Mouse (Mus musculus) thymus, adult 2 months (tissue): Measurements from ENCODE around the gene Mrvi1. TPM values are rescaled to one million over a fixed set of nuclear protein-coding genes. Genes with fewer than 3 reads are reported as not detected.

Source experiments
- DNase-seq: peaks from one replicate; pipeline ENCODE4 v3.0.0; 2021
- H3K27ac ChIP-seq: fragments of 200-500 bp; 2 replicates; pipeline ENCODE4 v1.5.1; 2012; ENCODE audit warnings: low read length, control low read depth; ENCODE audit not compliant: control insufficient read depth, insufficient read depth
- H3K27me3 ChIP-seq: fragments of 200-500 bp; 2 replicates; pipeline ENCODE4 v1.6.1; 2012; ENCODE audit warnings: mild to moderate bottlenecking, low read length, moderate library complexity, mixed read lengths; ENCODE audit not compliant: control insufficient read depth, insufficient read depth
- H3K36me3 ChIP-seq: fragments of 200-500 bp; 2 replicates; pipeline ENCODE4 v1.6.1; 2012; ENCODE audit warnings: mild to moderate bottlenecking, low read length, moderate library complexity; ENCODE audit not compliant: control insufficient read depth, insufficient read depth
- H3K4me1 ChIP-seq: fragments of 200-500 bp; replicated peaks from 2 replicates; pipeline ENCODE4 v1.6.1; 2012; ENCODE audit warnings: low read length; ENCODE audit not compliant: control insufficient read depth, insufficient read depth
- H3K4me3 ChIP-seq: fragments of 200-500 bp; 2 replicates; pipeline ENCODE4 v1.5.1; 2012; ENCODE audit warnings: mild to moderate bottlenecking, low read length, control low read depth, moderate library complexity; ENCODE audit not compliant: control insufficient read depth, insufficient read depth
- CTCF ChIP-seq: fragments of 200-500 bp; IDR thresholded peaks from 2 replicates; pipeline ENCODE4 v1.5.1; 2012; ENCODE audit warnings: mild to moderate bottlenecking, control low read depth, low read length, moderate library complexity, borderline replicate concordance; ENCODE audit not compliant: control insufficient read depth, poor library complexity, insufficient read depth; ENCODE audit errors: extremely low read depth
- POLR2A ChIP-seq: fragments of 200-500 bp; IDR thresholded peaks from 2 replicates; pipeline ENCODE4 v1.6.1; 2012; ENCODE audit warnings: mild to moderate bottlenecking, low read length, control low read depth, moderate library complexity; ENCODE audit not compliant: control insufficient read depth, poor library complexity, insufficient read depth; ENCODE audit errors: extremely low read depth
- WGBS: fragments of 180-500 bp; shearing (Covaris S2); methylation state at CpG from one replicate; pipeline ENCODE4 v1.1.7; 2018; 5-methylcytosine and 5-hydroxymethylcytosine counted together
- polyA plus RNA-seq: library from polyadenylated mRNA; depleted of rRNA; stranded (reverse); fragments of >200 nt; gene quantifications from 2 replicates; pipeline ENCODE4 v1.2.3, GENCODE M21; 2012

Gene Mrvi1
- polyA plus RNA-seq, 1 experiment = 3.2 TPM

GRCm38 (mm10) chr7:110867116-110867515, 115.1 kb downstream of the Mrvi1 start:
- Histone ChIP-seq H3K4me3 (no peak overlapping the region), H3K4me1 (no peaks in the 10 kb centered on the region), H3K27me3 (no peaks in the 10 kb centered on the region), H3K36me3 (no peaks in the 10 kb centered on the region), H3K27ac (no peak overlapping the region)
- no peak for DNase-seq
- TF ChIP-seq CTCF (no peak), POLR2A (no peak)
- WGBS = 97% methylated on average over 6 of the region's 6 CpGs

GRCm38 (mm10) chr7:110866021-110866420, 116.2 kb downstream of the Mrvi1 start:
- 98% methylated on average over 3 of the region's 3 CpGs for WGBS
- Histone ChIP-seq H3K4me1 (no peaks in the 10 kb centered on the region), H3K4me3 (no peak overlapping the region), H3K36me3 (no peaks in the 10 kb centered on the region), H3K27me3 (no peaks in the 10 kb centered on the region), H3K27ac (no peak overlapping the region)
- DNase-seq = no peak
- no peak for TF ChIP-seq POLR2A
- TF ChIP-seq CTCF = no peak

- WGBS = 94% methylated on average over 6 of the region's 6 CpGs
- no peaks in the 10 kb centered on the region for H3K4me1 ChIP-seq
- TF ChIP-seq POLR2A (no peak), CTCF (no peak)
- no peak overlapping the region for H3K4me3 ChIP-seq
- H3K36me3 ChIP-seq = no peaks in the 10 kb centered on the region
- no peaks in the 10 kb centered on the region for H3K27me3 ChIP-seq
- no peak overlapping the region for H3K27ac ChIP-seq
- no peak for DNase-seq
These were observed 116.7 kb downstream of the Mrvi1 start for GRCm38 (mm10) chr7:110865570-110865969.

DNA sequence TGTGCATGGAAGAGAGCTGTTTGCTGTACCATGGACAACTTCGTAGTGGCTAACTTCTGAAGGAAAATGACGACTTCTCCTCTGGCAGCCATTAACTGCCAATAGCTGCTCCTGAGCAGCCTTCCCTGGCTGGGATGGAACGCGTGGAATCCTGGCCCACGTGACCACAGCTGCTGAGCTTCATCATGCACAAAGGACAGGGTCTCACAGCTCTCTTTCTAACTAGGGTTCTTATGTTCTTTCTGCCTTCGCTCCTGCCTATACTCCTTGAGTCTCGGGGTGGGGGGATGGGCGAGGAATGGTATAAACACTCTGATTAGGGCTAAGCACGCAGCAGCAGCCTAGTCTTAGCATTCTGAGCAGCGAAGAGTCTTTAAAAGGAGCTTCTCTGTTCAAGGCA, 117.2 kb downstream of the Mrvi1 start:
- Histone ChIP-seq H3K4me1 (no peaks in the 10 kb centered on the region), H3K4me3 (no peak overlapping the region), H3K27ac (no peak overlapping the region), H3K36me3 (no peaks in the 10 kb centered on the region), H3K27me3 (no peaks in the 10 kb centered on the region)
- 88% methylated on average over 10 of the region's 10 CpGs for WGBS
- DNase-seq = no peak
- no peak for TF ChIP-seq POLR2A
- no peak for TF ChIP-seq CTCF

- TF ChIP-seq CTCF = no peak
- TF ChIP-seq POLR2A = no peak
- Histone ChIP-seq H3K27ac (no peak within 1 kb of the TSS), H3K36me3 (no peaks in the 10 kb centered on the region), H3K4me3 (no peak within 1 kb of the TSS), H3K4me1 (no peaks in the 10 kb centered on the region), H3K27me3 (no peaks in the 10 kb centered on the region)
- no peak for DNase-seq
- 86% methylated on average over 12 of the region's 12 CpGs for WGBS
These were observed 119.4 kb downstream of the Mrvi1 start, which contains the start of gene Lyve1 for GRCm38 (mm10) chr7:110862751-110863289. Gene Lyve1 (minus strand): TSS chr7:110863239.

GRCm38 (mm10) chr7:110860129-110860528, 122.1 kb downstream of the Mrvi1 start:
- WGBS = 54% methylated on average over 5 of the region's 5 CpGs
- Histone ChIP-seq H3K27ac (no peak overlapping the region), H3K27me3 (no peaks in the 10 kb centered on the region), H3K4me3 (no peak overlapping the region), H3K4me1 (no peaks in the 10 kb centered on the region), H3K36me3 (no peaks in the 10 kb centered on the region)
- no peak for DNase-seq
- no peak for TF ChIP-seq POLR2A
- TF ChIP-seq CTCF = no peak

GRCm38 (mm10) chr7:110855604-110856003, 126.7 kb downstream of the Mrvi1 start:
- TF ChIP-seq CTCF (no peak), POLR2A (no peak)
- 78% methylated on average over 1 of the region's 1 CpGs for WGBS

More at GRCm38 (mm10) chr7:110855604-110856003, 126.7 kb downstream of the Mrvi1 start:
- no peaks in the 10 kb centered on the region for H3K27me3 ChIP-seq
- no peak overlapping the region for H3K4me3 ChIP-seq
- no peaks in the 10 kb centered on the region for H3K4me1 ChIP-seq
- H3K36me3 ChIP-seq = no peaks in the 10 kb centered on the region
- DNase-seq = no peak
- H3K27ac ChIP-seq = no peak overlapping the region
